Mouse (Mus musculus) hindbrain, embryonic 13.5 days (tissue): ENCODE measurements at regions not wholly inside any gene's neighbourhood (a gene's known extent, or its start where the extent isn't known, plus 50 kb on each side); places are given as distances from the start of the nearest gene placed in this dataset.

ENCODE experiments used
- ATAC-seq: fragments of 200-750 bp; cut with Nextera tagmentation; 2 replicates; pipeline ENCODE4 v1.8.0; 2017; ENCODE audit warnings: moderate TSS enrichment; ENCODE audit not compliant: low FRiP score
- H3K27ac ChIP-seq: fragments of 300-500 bp; sonication (generic); 2 replicates; pipeline ENCODE4 v1.5.1; 2015; ENCODE audit warnings: inconsistent platforms, mild to moderate bottlenecking, moderate library complexity
- H3K27me3 ChIP-seq: fragments of 300-500 bp; sonication (generic); 2 replicates; pipeline ENCODE4 v1.6.1; 2015; ENCODE audit warnings: mild to moderate bottlenecking, inconsistent platforms
- H3K36me3 ChIP-seq: fragments of 300-500 bp; sonication (generic); 2 replicates; pipeline ENCODE4 v1.6.1; 2015; ENCODE audit warnings: mild to moderate bottlenecking, inconsistent platforms
- H3K4me1 ChIP-seq: fragments of 300-500 bp; sonication (generic); replicated peaks from 2 replicates; pipeline ENCODE4 v1.6.1; 2015; ENCODE audit warnings: inconsistent platforms
- H3K4me2 ChIP-seq: fragments of 300-500 bp; sonication (generic); 2 replicates; pipeline ENCODE4 v1.6.1; 2015; ENCODE audit warnings: inconsistent platforms, mild to moderate bottlenecking, moderate library complexity
- H3K4me3 ChIP-seq: fragments of 300-500 bp; sonication (generic); 2 replicates; pipeline ENCODE4 v1.5.1; 2015; ENCODE audit warnings: mild to moderate bottlenecking, inconsistent platforms
- H3K9ac ChIP-seq: fragments of 300-500 bp; sonication (generic); 2 replicates; pipeline ENCODE4 v1.6.1; 2015; ENCODE audit warnings: mild to moderate bottlenecking, inconsistent platforms
- H3K9me3 ChIP-seq: fragments of 300-500 bp; sonication (generic); 2 replicates; pipeline ENCODE4 v1.6.1; 2016; ENCODE audit warnings: inconsistent platforms
- WGBS: fragments of 180-500 bp; shearing (Covaris S2); methylation state at CpG from one replicate; pipeline ENCODE4 v1.1.7; 2015; 5-methylcytosine and 5-hydroxymethylcytosine counted together

DNA sequence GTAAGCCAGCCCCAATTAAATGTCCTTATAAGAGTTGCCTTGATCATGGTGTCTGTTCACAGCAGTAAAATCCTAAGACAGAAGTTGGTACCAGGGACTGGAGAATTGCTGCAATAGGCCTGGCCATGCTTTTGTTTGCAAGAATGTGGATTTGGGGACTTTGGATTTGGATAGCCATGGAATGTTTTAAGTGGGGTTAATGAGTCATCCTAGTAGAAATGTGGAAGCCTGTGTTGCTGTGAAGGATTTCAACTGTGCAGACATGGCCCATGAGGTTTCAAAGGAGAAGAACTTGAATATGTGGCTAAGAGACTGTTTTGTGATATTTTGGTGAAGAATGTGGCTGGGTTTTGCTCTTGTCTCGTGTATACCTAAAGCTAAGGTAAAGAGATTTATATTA, 368.2 kb upstream of the Gli3 start:
- Histone ChIP-seq H3K36me3 (no peaks in the 10 kb centered on the region), H3K9me3 (no peaks in the 10 kb centered on the region), H3K4me2 (no peak overlapping the region), H3K4me3 (no peak overlapping the region), H3K27ac (no peak overlapping the region), H3K27me3 (no peaks in the 10 kb centered on the region), H3K4me1 (no peaks in the 10 kb centered on the region), H3K9ac (no peak overlapping the region)
- WGBS = 78% methylated on average over 1 of the region's 1 CpGs
- no peak for ATAC-seq

DNA sequence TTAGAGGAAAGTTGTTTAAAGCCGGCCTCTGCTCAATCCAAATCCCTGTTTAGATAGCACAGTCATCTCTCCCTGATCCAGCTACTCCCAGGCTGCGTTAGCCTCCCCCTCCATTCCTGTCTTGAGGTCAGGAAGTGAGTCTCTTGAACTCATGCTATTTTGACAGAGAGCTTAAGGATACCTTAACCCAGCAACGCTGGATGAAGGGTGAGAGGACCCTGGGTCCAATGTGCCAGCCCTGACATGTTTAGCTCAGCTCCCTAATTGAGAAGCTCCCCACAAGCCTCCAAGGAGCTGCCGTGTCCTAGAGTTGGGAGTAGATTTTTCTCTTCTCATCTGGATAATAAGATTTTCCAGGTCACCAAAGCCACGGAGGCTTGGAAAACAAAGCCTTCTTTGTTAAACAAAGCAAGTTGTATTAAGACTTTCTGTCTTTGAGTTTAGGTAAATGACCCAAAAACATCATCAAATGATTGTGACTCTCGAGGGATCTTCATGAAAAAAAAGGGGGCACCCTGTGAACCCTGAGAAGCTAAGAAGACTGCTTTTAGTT, 355.2 kb upstream of the Gli3 start:
- no peak overlapping the region for H3K9ac ChIP-seq
- WGBS = 9% methylated on average over 6 of the region's 6 CpGs
- H3K27ac ChIP-seq = no peak overlapping the region
- no peak overlapping the region for H3K4me3 ChIP-seq
- H3K36me3 ChIP-seq = no peaks in the 10 kb centered on the region
- peaks cover 6% of the 10 kb centered on the region; the same call in 1 of the 2 replicates for H3K4me1 ChIP-seq
- no peak overlapping the region for H3K4me2 ChIP-seq
- H3K9me3 ChIP-seq = peaks cover 4% of the 10 kb centered on the region; the same call in 1 of the 2 replicates
- H3K27me3 ChIP-seq = no peaks in the 10 kb centered on the region
- no peak for ATAC-seq

DNA sequence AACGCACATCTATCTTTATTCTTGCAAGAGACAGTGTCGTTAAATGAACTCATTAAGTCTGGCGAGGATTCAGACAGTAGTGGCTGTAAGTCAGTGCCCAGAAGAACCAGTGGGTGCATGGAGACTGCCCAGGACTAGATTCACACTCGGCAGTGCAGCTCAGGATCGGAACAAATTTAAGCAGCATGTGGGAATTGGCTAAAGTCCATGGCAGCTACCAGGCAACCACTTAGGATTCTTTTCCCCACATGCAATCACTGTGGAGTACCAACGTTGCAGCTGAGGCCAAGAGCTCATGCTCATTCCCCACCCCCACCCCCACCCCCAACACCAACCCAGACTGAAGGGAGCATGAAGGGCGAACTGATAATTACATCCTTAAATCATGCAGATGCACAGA, 349.7 kb upstream of the Gli3 start:
- peak; percentile 86 for ATAC-seq
- H3K9me3 ChIP-seq = no peaks in the 10 kb centered on the region
- WGBS = 53% methylated on average over 7 of the region's 7 CpGs
- H3K27me3 ChIP-seq = no peaks in the 10 kb centered on the region
- H3K36me3 ChIP-seq = no peaks in the 10 kb centered on the region
- no peak overlapping the region for H3K4me3 ChIP-seq
- no peak overlapping the region for H3K9ac ChIP-seq
- H3K27ac ChIP-seq = no peak overlapping the region
- no peak overlapping the region for H3K4me2 ChIP-seq
- H3K4me1 ChIP-seq = no peaks in the 10 kb centered on the region

DNA sequence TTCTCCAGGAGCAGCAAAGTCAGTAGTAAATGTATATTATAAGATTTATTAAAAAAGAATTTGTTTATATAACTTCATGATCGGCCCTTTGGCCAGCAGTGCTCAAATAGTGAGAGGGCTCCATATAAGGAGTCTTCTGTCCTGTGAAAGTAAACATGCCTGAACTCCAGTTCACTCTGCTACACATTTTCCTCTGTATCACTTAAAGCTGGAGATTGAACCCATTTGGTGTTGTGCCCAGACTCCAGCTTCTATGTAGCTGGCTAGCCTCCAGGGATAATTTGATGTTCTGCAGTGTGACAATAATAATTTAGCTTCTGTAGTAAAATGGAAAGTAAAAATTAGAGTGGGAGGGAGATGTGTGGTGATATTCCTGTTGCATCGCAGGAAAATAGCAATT, 332.8 kb upstream of the Gli3 start:
- Histone ChIP-seq H3K27ac (no peak overlapping the region), H3K9ac (no peak overlapping the region), H3K9me3 (no peaks in the 10 kb centered on the region), H3K4me2 (no peak overlapping the region), H3K36me3 (no peaks in the 10 kb centered on the region), H3K4me1 (no peaks in the 10 kb centered on the region), H3K27me3 (no peaks in the 10 kb centered on the region), H3K4me3 (no peak overlapping the region)
- WGBS = 85% methylated on average over 2 of the region's 2 CpGs
- ATAC-seq = no peak

DNA sequence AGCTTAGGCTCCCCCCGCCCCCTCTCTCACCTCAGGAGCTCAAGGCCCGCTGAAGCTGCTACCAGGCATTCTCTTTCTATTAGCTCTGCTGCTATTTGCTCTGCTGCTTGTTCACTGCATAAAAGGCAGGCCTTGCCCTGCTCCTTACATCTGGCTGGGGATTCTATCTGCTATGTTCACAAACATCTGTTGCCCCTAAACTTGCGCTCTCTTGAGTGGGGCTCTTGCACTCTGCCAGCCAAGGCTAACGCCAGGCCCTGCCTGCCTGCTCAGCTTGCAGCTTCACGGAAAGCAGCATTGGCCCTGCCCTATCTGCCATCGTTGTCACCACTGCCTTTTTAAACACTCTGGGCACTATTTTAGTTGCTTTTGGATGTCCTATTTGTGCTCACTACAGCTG, 316.9 kb upstream of the Gli3 start:
- Histone ChIP-seq H3K9me3 (no peaks in the 10 kb centered on the region), H3K4me2 (no peak overlapping the region), H3K9ac (no peak overlapping the region), H3K36me3 (no peaks in the 10 kb centered on the region), H3K4me3 (no peak overlapping the region), H3K4me1 (no peaks in the 10 kb centered on the region), H3K27me3 (no peaks in the 10 kb centered on the region), H3K27ac (no peak overlapping the region)
- ATAC-seq = no peak
- WGBS = 59% methylated on average over 6 of the region's 6 CpGs

DNA sequence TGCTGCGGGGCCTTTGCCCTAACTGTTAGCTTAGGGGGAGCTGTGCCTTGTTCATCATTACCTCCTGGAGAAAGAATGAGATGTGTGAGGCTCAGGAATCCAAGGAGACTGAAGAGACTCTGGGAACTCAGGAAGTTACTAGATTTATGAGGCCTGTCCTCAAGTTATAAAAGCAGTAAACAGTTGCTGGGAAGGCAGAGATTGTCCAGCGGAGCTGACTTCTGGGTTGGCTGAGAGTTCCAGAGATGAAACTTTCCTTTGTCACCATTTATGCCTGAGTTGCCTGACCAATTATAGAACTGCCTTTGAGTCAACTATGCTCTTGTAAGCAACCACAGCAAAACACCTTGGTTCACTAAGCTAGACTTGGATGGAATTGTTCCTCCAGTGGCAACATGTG, 282.1 kb upstream of the Gli3 start:
- Histone ChIP-seq H3K9ac (no peak overlapping the region), H3K9me3 (no peaks in the 10 kb centered on the region), H3K4me3 (no peak overlapping the region), H3K27ac (no peak overlapping the region), H3K4me2 (no peak overlapping the region), H3K4me1 (no peaks in the 10 kb centered on the region), H3K27me3 (no peaks in the 10 kb centered on the region), H3K36me3 (no peaks in the 10 kb centered on the region)
- 69% methylated on average over 2 of the region's 2 CpGs for WGBS
- no peak for ATAC-seq

DNA sequence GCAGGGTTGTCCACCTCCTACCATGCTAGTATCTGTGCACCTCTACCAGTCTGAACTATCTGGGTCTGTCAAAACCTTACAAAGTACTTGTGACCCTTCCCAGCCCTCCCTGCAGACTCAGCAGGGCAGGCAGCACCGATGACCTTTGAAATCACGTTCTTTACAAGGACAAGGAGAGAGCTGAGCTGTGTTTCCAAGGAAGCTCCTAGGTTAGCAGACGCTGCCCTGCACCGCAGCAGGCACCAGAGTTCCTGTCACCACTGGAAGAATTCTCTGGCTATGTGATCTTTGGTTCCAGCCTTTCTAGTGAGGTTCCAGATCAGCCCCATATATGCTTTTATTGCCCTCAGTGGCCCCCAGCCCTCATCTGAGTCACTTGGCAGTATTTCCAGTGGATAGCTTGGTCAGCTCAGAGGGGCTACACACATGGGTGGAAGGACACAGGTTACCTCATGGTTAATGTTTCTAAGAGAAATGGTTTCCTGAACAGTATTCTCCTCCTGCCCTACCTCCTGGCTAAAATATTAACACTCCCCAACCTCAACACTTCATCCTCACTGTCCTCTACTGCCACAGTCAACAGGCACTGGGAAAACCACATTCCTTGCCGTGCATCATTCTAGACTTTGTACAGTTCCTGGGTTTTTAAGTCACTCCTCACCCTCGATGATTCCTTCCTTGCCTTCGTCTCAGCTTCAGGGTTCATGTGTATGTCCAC, 251.2 kb upstream of the Gli3 start:
- no peak overlapping the region for H3K4me2 ChIP-seq
- H3K36me3 ChIP-seq = no peaks in the 10 kb centered on the region
- no peaks in the 10 kb centered on the region for H3K9me3 ChIP-seq
- H3K4me1 ChIP-seq = no peaks in the 10 kb centered on the region
- ATAC-seq = no peak
- no peak overlapping the region for H3K4me3 ChIP-seq
- 84% methylated on average over 7 of the region's 7 CpGs for WGBS
- H3K27ac ChIP-seq = no peak overlapping the region
- no peak overlapping the region for H3K9ac ChIP-seq
- H3K27me3 ChIP-seq = no peaks in the 10 kb centered on the region

DNA sequence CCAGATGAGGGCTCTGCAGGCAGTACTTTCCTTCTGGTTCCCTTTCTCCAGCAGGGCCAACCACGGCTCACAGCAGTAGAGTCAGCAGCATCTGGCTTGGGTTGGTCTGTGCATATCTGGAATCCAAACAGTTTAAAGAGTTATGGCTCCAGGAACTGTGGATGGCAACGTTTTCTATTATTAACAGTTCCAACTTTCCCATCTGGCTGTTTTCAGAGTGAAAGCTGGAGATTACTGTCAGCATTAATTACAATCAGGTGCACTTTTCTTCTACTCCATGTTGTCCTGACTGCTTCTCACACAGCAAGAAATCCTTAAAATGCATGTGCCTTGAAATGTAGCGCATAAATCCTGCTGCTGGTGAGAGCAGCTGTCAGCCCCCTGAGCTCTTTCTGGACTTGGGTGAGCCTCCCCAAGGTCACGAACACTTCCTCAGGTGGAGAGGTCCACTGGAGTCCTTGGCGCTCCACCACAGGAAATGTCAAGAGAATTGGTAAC, 250.6 kb upstream of the Gli3 start:
- no peak overlapping the region for H3K27ac ChIP-seq
- no peaks in the 10 kb centered on the region for H3K27me3 ChIP-seq
- H3K9ac ChIP-seq = no peak overlapping the region
- WGBS = 78% methylated on average over 5 of the region's 5 CpGs
- H3K4me1 ChIP-seq = no peaks in the 10 kb centered on the region
- no peaks in the 10 kb centered on the region for H3K9me3 ChIP-seq
- no peak overlapping the region for H3K4me3 ChIP-seq
- H3K4me2 ChIP-seq = no peak overlapping the region
- ATAC-seq = no peak
- H3K36me3 ChIP-seq = no peaks in the 10 kb centered on the region

DNA sequence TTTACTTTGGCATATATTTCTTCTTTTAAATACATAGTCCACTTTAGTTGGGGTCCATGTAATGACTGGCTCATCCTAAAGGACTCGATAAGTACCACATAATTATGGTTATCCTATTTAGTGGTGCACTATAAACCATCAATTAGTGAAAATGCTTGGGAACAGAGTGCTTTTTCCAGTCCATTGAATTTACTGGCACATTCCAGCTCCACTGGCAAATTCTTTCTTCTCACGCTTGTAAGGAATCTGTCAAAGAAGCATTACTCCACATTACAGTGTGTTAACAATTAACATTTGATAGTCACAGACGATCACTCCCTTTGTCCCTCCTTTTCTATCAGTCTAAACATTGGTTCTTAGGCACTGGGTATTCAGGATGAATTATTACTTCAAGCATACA, 241.7 kb upstream of the Gli3 start:
- no peak overlapping the region for H3K4me3 ChIP-seq
- H3K27me3 ChIP-seq = no peaks in the 10 kb centered on the region
- WGBS = 27% methylated on average over 3 of the region's 3 CpGs
- no peak overlapping the region for H3K9ac ChIP-seq
- no peak overlapping the region for H3K4me2 ChIP-seq
- no peak for ATAC-seq
- no peaks in the 10 kb centered on the region for H3K4me1 ChIP-seq
- H3K36me3 ChIP-seq = no peaks in the 10 kb centered on the region
- no peak overlapping the region for H3K27ac ChIP-seq
- H3K9me3 ChIP-seq = no peaks in the 10 kb centered on the region

DNA sequence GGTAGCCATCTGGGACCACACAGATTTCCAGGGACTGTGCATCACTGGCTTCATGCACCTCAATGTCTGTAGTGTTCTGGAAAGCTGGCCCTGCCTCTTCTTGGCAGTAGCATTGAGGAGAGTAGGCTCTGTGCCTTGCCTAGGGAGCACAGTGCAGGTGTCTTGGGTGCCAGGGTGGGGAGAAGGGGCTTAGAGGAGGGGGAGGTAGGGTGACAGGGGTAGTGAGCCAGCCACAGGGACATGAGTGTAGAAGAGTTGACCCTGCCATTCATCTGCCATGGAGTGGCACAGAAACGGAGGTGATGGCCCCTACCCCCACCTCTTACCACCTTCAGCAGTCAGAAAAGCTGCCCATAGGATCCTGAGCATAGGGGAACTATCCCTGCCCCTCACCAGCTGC, 235.4 kb upstream of the Gli3 start:
- 76% methylated on average over 1 of the region's 1 CpGs for WGBS
- ATAC-seq = no peak
- Histone ChIP-seq H3K4me2 (no peak overlapping the region), H3K4me3 (no peak overlapping the region), H3K36me3 (no peaks in the 10 kb centered on the region), H3K27me3 (no peaks in the 10 kb centered on the region), H3K4me1 (no peaks in the 10 kb centered on the region), H3K9me3 (no peaks in the 10 kb centered on the region), H3K27ac (no peak overlapping the region), H3K9ac (no peak overlapping the region)
